Mouse (Mus musculus): ENCODE measurements around the gene Nrxn3.

The Nrxn3 gene

DNA sequence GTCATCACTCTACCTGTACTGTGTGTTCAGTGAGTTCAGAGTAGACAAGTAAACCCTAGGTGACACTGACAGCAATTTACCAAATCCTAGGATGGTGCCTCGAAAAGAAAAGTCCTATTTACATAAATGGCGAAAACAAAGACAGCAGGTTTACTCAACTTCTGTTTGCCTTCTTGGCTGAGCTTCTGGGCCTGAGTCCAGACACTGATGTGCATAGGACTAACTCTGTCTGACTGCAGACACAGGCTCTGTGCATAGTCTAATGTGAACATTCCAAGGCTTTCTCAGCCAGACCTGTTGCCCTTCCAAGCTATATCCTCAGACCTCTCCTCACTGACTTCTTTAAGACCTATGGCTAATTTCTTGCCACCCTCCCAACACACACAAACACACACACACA is 1095.5 kb downstream of the Nrxn3 start:
- CTCF ChIA-PET = no interaction called here

DNA sequence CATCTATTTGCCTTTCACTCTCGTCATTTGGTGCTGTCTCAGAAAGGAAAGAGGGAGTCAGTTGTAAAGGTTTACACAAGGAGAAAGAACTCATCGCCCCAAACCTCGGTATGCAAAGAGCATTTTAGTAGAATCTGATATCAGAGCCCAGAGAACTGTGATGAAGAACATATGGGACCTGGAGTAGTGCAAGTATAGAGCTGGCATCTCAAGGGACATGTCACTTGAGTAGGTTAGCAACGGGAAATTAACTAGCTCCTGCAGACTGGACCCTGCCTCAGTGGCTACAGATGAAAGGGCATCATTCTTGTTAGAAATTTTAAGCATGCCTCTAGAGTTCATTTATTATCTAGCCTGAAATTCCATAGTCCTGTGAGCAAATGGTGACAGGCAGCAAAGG is 1099.5 kb downstream of the Nrxn3 start:
- CTCF ChIA-PET = no interaction called here

DNA sequence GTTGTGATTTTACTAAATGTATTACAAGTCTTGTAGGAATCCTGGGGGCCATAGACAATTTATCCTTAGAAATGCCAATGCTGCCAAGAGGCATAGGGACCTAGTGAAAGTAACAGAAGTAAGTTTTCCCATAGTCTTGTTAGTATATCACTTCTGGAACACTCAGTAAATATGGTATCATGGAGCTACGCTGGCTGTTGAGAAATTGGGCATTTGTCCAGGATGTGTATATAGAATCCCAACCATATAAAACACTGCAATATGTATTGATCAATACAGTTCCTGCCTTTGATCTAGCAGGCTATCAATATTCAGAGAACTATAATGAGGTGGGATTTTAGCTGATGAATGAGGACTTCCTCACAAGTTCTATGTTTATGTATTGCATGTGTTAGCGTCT is 1107.3 kb downstream of the Nrxn3 start:
- CTCF ChIA-PET = no interaction called here

DNA sequence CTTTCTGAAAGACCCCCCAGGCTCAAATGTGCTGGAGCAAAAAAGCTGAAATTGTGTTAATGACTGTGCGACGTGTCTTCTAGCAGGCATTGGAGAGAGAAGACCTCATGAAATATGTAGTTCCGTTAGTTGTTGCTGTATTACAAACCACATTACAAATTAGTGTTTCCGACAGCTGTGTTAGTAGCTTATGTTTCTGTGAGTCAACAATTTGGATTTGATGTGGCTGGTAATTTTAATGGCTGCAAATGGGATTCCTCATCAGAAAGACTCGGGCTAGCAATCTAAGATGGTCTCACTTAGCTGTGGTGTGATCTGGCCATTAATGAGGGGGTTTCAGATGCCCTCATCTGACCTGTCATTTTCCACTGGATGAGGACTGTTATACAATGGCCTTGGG is 1107.7 kb downstream of the Nrxn3 start:
- CTCF ChIA-PET = no interaction called here

DNA sequence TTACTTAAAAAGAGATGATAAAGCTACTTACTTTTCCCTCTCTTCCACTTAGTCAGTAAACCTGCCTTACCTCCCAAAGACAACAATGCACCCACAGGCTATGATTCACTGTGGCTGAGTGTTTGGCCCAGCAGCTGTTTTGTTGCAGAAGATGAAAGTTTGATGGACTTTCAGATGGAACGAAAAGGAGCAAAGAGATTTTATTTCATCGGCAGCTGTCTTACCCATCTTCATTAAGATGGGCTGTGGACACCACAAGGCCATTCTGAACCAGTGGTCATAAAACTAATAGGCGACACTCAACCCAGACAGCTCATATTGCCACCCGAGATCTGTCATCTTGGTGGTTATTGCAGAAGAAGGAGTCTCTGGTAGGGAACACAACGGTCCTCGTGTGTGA is 1108.6 kb downstream of the Nrxn3 start:
- CTCF ChIA-PET = no interaction called here

DNA sequence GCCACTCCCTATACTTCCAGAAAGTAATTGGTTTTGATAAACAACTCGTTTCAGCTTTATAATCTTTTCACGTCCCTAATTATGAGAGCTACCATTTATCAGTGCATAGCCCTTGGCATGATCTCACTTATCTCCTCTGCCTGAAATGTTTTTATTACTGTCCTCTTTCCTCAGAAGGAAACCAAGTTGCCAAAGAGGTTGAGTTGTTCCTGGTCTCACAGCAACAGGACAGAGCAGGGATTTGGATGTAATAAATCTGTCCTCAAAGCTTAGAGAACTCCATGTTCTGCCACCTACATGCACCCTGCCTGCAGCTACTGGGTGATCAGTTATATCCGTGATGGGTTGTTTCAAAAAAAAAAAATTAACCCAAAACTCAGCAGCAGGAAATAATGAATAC is 1113.6 kb downstream of the Nrxn3 start:
- CTCF ChIA-PET = no interaction called here

DNA sequence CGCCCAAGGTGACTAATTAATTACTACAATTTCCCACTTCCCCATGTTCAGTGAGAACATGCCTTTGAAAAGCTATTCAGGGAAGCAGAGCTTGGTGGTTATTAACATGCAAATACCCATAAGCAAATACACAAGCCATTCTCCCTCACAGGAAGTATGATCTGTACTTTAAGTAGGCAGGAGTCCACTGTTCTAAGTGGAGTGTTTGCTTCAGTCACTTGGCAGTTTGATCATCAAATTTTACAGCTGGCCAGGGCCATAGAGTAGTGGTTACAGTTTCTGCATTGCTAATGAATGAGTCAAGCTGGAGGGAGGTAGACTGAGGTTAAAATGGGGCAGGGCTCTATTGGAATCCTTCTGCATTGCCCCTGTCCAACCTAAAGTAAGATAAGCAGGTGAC is 1120.2 kb downstream of the Nrxn3 start:
- CTCF ChIA-PET = no interaction called here

DNA sequence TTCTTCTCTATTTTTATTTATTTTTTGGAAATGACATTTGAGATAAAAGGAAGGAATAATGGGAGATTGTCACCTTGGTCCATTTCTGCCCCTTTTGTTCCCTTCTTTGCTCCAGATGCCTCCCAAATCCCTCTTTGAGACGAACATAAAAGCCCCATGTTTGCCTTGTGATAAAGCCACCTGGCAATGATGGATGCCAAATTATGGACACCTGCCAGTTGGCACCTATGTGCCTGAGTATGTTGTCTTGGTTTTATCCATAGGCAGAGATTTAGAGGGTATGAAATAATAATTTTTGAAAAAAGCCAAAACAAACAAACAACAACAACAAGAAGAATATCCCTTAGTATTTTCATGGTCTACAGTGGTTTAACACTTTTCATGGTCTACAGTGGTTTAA is 1125.4 kb downstream of the Nrxn3 start:
- CTCF ChIA-PET = no interaction called here

DNA sequence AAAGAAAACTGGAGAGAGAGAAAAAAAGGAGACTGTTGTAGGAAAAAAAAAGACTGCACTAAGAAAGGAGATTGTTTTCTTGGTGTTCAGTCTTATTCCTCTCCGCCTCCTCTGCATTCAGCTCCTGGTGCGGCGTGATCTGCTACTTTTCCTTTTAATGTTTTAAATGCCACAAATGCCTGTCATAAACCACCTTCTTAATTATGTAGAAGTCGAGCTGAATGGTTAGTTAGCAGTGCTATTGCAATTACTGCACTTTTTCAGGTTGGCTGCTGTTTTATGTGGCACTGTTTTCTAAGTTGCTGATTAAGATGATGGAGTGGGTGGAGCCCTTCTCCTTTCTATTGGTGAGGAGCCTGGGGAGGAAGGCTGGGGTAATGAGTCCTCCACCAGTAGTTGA is 1131.7 kb downstream of the Nrxn3 start:
- CTCF ChIA-PET = no interaction called here

DNA sequence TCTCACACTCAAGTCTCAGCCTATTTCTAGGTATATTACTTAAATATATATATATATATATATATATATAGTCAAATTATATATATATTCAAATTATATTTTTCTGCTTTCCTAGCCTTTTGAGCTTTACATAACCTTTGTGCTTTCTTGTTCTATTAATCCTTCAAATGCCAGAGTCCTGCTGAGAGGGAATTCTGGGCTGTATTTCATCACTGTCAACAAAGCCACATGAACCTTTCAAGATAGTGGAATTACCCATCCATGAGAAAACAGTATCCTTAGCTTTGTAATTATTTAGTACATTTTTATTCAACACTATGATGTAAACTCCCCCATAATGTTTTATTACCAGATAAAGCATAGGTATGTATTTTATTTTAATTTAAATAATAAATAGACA is 1144.4 kb downstream of the Nrxn3 start:
- CTCF ChIA-PET = no interaction called here

DNA sequence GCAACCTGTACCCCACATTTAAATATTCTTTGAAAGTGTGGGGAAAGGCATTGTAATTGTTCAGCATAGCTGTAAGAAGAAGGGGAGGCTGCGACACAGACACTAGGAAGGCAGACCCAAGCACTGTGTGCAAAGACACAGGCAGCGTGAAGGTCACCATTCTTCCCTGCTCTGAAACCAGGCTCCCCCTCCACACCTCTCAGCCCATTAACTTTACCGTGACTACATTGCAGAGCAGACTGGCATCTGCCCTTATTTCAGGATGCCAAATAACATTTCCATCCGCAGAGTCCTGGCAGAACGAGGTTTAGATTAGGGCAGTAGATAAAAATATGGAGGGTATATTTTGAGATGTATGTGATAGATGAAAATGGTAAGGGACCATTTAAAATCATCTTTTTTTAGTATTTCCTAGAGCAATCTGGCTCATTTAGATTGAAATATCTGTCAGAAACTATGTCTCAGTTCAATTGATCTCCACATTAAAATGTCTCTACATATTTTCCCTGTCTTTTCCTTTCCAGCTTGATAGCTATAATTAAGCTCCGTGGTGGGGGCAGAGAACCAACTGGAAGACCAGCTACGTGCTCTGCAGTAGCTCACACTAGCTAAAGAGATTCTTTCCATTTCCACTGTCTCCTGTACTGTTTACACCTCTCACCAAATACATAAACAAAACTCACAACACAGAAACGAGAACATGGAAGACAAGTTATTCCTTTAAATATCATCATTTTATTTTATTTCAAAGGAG is 1160.1 kb downstream of the Nrxn3 start:
- CTCF ChIA-PET = no interaction called here

DNA sequence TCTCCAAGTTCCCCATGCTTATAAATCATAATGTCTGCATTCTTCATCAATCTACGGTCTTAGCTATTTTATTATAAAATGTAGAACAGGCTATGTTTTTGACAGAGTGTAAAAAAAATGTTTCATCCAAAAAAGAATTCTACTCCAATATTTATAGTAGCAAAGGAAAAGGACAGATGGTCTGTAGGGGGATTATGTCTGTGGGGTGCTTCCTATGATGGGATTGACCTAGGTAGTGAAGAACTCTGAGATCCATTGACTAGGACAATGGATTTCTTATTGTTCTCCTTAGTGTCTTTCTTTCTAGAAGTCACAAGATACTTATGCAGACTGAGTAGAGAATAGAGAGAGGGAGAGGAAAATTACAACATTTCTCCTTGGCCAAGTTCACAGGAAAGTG is 1161.9 kb downstream of the Nrxn3 start:
- CTCF ChIA-PET = no interaction called here

DNA sequence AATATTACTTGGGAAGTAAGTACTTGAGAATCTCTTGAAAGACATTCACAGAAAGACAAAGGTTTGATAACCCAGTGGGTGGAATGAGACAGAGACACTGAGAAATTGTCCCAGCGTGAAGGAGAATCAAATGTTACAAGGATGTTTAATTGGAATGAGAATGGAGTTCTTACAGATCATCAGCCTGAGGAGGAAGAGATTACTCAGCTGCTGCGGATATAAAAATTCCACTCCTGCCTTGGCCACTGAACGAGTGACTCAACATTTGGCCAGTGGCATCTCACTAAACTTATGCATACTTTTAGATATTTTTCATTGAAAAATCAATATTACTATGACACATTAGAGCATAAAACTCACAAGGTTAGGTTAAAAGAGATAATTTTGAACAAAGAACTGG is 1166.0 kb downstream of the Nrxn3 start:
- CTCF ChIA-PET = no interaction called here

DNA sequence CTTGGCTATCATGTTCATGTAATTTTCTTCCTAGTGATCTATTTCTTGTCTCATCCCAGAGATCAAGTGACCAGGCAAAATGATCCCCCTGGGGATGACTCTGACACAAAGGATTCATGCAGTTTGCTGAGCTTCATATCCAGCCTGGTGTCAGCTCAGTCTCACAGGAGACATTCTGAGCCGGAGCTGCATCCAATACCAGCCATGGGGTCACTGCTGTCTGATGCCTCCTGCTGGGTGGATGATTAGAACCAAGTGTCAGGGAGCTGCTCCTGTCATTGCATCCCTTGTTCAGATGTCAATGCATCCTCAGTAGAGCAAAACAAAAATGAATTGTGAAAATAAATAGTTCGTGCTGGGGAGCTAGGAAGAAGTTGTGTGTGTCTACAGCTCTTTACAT is 1174.2 kb downstream of the Nrxn3 start:
- CTCF ChIA-PET = no interaction called here

DNA sequence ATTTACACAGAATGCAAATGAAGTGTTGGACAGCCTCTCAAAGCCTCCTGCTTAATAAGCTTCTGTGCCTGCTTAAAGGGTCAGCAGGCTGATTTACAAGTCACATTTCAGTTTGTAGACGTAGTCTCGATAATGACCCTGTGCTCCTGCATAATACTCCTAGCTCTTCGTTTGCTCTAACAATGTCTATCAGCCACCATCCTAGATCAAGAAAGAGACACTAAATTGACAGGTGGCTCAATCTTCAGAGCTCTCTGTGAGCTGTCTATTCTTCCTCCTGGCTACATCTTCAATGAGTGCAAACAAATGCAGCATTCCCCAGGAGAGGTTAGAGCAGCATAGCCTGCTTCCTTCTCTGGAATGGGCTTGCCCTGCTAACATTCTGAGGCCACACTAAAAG is 1186.9 kb downstream of the Nrxn3 start:
- CTCF ChIA-PET = no interaction called here

DNA sequence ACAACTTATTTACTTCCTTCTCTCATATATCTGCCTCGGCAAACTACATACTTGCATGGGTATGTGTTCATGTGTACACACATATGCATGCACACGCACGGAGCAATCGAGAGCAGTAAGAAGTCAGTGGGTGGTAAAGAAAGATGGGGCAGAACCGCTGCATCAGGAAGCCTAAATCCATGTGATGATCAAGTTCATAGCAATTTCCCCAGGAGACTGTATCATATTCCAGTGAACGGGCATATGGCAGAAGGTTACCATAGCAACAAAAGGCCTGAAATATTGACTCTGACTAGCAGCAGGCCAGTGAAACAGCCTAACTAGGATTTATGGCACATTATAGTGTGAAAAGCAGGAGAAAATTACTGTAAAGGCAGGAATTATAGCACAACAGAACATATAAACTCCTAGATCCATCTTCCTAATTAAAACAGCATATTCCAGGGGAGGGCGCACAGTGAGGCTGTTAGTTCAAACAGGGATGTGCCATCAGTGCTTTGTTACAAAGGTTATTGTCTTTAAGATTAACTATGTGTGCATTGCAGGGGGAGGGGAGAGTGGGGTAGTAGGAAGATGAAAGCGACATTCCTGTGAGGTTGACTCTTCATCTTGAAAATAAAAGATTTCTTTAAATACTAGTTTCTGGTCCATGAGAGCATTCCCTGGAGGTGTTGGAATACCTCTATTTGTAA is 1195.6 kb downstream of the Nrxn3 start:
- CTCF ChIA-PET = no interaction called here

DNA sequence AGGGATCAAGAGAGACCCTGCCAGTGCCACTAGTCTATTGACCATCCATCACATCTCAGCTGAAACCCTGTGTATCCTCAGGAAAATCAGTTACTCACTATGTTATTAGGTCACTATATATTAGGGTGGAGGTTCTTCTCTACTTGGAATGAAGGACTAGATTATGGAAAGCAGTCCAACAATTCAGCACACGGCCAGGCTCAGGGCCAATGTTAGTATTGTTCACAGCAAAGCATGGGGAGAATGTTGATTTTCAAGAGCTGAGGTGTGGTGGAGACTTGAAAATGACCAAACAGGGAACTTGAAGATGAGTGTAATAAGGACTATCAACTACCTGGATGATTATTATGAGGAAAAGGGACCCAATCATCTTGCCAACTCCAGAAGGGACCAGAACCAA is 1209.7 kb downstream of the Nrxn3 start:
- CTCF ChIA-PET = no interaction called here

DNA sequence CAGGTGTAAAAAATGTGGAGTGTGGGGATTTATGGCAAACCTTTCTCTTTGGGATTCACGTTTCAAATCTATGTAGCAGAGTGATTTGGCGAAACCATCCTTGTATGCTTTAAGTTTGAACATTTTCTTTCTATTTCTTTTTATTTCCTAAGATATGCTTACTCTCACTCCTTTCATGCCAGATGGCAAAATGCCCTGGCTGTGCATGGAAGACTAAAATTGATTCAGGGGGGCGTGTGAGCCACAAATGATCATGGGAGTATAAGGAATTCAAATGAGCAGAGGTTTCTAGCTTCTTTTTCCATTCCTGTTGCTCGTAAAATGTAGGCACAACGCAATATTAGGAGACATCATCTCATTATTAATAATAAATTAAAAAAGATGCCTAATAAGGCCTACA is 1211.0 kb downstream of the Nrxn3 start:
- CTCF ChIA-PET = no interaction called here

DNA sequence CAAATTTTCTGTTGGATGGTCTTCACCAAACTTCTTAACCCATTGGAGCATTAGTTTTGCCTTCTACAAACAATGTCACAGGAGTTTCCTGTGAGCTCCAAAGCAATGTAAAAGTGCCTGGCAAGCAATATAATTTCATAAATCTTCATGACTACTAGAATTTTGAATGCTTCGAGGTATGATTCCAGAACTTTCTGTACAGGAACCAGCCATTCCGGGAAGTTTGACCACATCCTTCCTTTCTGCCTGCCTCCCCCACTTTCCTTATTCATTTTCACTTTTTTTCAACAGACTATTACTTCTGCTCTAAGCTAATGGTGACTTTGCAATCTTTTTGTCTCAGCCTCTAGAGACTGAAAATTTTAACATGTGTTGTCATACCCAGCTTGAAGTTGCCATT is 1218.1 kb downstream of the Nrxn3 start:
- CTCF ChIA-PET = no interaction called here

DNA sequence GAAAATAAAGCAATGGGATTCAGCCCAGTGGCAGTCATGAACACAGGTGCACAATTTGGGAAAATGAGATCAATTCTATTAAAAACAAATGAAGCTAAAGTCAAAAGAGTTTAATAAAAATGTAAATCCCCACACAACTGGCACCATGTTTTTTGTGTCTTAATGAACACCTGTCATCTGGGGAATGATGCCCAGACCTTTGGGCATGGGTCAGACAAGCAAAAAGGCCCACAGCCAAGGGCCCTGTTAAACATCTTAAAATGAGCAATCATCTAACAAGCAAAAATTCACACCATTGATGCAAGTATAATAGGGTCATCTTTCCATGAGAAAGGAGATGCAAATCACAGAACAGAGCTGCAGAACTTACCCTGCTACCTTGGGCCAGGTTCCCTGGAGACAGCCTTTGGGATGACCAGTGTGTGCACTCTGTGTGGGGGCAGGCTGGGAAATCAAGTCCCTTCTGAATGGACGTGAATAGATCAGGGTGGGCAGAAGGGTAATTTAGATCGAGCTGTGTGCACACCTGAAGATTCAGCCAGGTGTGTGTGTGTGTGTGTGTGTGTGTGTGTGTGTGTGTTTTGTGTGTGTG is 1223.3 kb downstream of the Nrxn3 start:
- CTCF ChIA-PET = interaction anchor here (0.6 kb wide), 1 partner anchor 10 kb away, joined by 4 read pairs; no protein-coding TSS in a partner anchor

DNA sequence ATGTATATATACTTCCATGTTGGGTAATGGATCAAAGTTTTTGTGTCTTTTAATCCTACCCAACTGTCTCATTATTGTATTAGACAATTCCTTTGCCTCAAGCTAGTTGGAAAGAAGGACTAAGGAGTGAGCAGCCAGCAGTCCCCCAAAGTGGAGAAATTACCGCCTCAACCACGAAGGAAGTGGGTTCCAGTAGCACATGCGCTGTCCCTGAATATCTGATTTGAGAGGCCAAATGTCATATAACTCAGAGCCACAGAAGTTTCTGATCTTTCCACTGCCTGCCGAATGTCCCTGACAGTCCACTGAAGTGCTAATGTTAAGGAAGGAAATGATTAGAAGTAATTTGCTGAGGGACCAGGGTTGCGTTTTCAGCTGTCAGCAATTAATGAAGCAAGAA is 1223.8 kb downstream of the Nrxn3 start:
- CTCF ChIA-PET = no interaction called here

DNA sequence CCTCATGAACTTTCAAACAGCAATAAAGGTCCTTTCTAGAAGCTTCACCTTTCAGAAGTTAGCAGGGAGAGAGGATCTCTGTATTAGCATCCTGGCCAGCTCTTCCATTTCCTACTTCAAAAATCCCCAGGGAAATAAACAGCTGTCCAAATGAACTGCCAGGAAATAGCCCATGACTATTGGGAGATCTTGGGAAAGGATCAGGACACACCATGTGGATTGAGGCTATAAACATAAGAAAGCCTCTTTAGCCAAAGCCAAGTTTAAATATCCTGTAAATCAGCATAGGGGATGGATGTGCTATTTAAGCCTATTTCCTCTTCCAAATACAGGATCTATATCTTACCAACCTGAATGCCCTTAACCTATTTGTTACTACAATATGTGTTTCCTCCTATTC is 1230.6 kb downstream of the Nrxn3 start:
- CTCF ChIA-PET = no interaction called here

DNA sequence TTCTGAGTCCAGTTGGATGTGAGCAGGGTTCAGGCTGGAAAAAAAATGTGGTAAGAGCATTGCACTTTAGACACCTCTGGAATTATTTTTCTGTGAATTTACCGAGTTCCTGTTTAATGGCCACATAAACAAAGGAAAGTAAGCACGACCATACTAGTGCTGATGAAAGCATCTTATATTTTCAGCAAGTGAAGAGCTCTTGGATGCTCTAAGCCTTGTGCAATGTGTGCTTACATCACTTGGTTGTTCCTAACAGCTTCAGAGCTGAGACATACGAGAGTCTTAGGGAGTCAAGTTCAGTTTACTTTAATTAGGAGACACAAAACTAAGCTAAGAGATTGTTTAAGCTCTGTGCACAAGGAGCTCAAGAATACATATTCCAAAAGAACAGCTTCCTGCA is 1231.0 kb downstream of the Nrxn3 start:
- CTCF ChIA-PET = no interaction called here
